Mouse (Mus musculus) hindbrain, embryonic 12.5 days (tissue): Measurements from ENCODE around the gene Ranbp3. TPM values are rescaled to one million over a fixed set of nuclear protein-coding genes. Genes with fewer than 3 reads are reported as not detected.
A peak's percentile ranks its signal among the peaks of the same experiment; 100 is the strongest.

Experiments used
- ATAC-seq: fragments of 200-750 bp; cut with Nextera tagmentation; 2 replicates; pipeline ENCODE4 v1.8.0; 2017; ENCODE audit warnings: moderate TSS enrichment; ENCODE audit not compliant: low FRiP score
- H3K27ac ChIP-seq: fragments of 300-500 bp; sonication (generic); 2 replicates; pipeline ENCODE4 v1.5.1; 2016; ENCODE audit warnings: mild to moderate bottlenecking
- H3K27me3 ChIP-seq: fragments of 300-500 bp; sonication (generic); 2 replicates; pipeline ENCODE4 v1.6.1; 2016; ENCODE audit warnings: mild to moderate bottlenecking
- H3K36me3 ChIP-seq: fragments of 300-500 bp; sonication (generic); 2 replicates; pipeline ENCODE4 v1.6.1; 2016; ENCODE audit warnings: mild to moderate bottlenecking
- H3K4me1 ChIP-seq: fragments of 300-500 bp; sonication (generic); 2 replicates; pipeline ENCODE4 v1.6.1; 2016
- H3K4me2 ChIP-seq: fragments of 300-500 bp; sonication (generic); replicated peaks from 2 replicates; pipeline ENCODE4 v1.6.1; 2016; ENCODE audit warnings: mild to moderate bottlenecking
- H3K4me3 ChIP-seq: fragments of 300-500 bp; sonication (generic); 2 replicates; pipeline ENCODE4 v1.5.1; 2016; ENCODE audit warnings: mild to moderate bottlenecking
- H3K9ac ChIP-seq: fragments of 300-500 bp; sonication (generic); 2 replicates; pipeline ENCODE4 v1.6.1; 2016; ENCODE audit warnings: mild to moderate bottlenecking, moderate library complexity
- H3K9me3 ChIP-seq: fragments of 300-500 bp; sonication (generic); replicated peaks from 2 replicates; pipeline ENCODE4 v1.6.1; 2016; ENCODE audit warnings: mild to moderate bottlenecking
- WGBS: fragments of 180-500 bp; shearing (Covaris S2); methylation state at CpG from one replicate; pipeline ENCODE4 v1.1.7; 2016; 5-methylcytosine and 5-hydroxymethylcytosine counted together
- polyA plus RNA-seq: library from polyadenylated mRNA; unstranded; fragments of >200 nt; fragmentation: Nextera tagmentation; extraction: Ambion mirVana; gene quantifications from 2 replicates; pipeline ENCODE4 v1.2.1, GENCODE M21; 2016

Ranbp3 gene
- polyA plus RNA-seq, 1 experiment from 2014 or later: 105 TPM

GRCm38 (mm10) chr17:56654771-56655170 is 18.3 kb upstream of the Ranbp3 start:
- ATAC-seq: no peak
- H3K36me3 ChIP-seq: no peaks in the 10 kb centered on the region
- H3K9me3 ChIP-seq: no peaks in the 10 kb centered on the region
- H3K27ac ChIP-seq: no peak overlapping the region
- no peaks in the 10 kb centered on the region for H3K4me1 ChIP-seq
- H3K4me3 ChIP-seq: no peak overlapping the region
- no peaks in the 10 kb centered on the region for H3K27me3 ChIP-seq
- no peak overlapping the region for H3K4me2 ChIP-seq
- H3K9ac ChIP-seq: no peak overlapping the region
- WGBS: 73% methylated on average over 2 of the region's 2 CpGs

- Histone ChIP-seq H3K4me1 (0 out of 2 replicates have a peak, but pooled peaks cover 2% of the 10 kb centered on the region), H3K9me3 (no peaks in the 10 kb centered on the region), H3K4me3 (no peak overlapping the region), H3K27ac (no peak overlapping the region), H3K4me2 (no peak overlapping the region), H3K9ac (no peak overlapping the region), H3K27me3 (no peaks in the 10 kb centered on the region), H3K36me3 (no peaks in the 10 kb centered on the region)
- WGBS: 87% methylated on average over 3 of the region's 3 CpGs
- no peak for ATAC-seq
Observed at GRCm38 (mm10) chr17:56655311-56655710, 17.8 kb upstream of the Ranbp3 start.

- Histone ChIP-seq H3K9ac (no peak overlapping the region), H3K36me3 (no peaks in the 10 kb centered on the region), H3K4me2 (no peak overlapping the region), H3K27ac (no peak overlapping the region), H3K4me3 (no peak overlapping the region), H3K27me3 (no peaks in the 10 kb centered on the region), H3K4me1 (0 out of 2 replicates have a peak, but pooled peaks cover 2% of the 10 kb centered on the region), H3K9me3 (no peaks in the 10 kb centered on the region)
- 89% methylated on average over 6 of the region's 6 CpGs for WGBS
- ATAC-seq: no peak
Observed at GRCm38 (mm10) chr17:56656171-56656570, 16.9 kb upstream of the Ranbp3 start.

- Histone ChIP-seq H3K9ac (no peak overlapping the region), H3K9me3 (no peaks in the 10 kb centered on the region), H3K27me3 (peaks cover 20% of the 10 kb centered on the region), H3K4me2 (peak overlapping the region; percentile 19), H3K27ac (no peak overlapping the region), H3K4me1 (peaks cover 14% of the 10 kb centered on the region), H3K36me3 (no peaks in the 10 kb centered on the region), H3K4me3 (no peak overlapping the region)
- no peak for ATAC-seq
- 65% methylated on average over 3 of the region's 3 CpGs for WGBS
Observed at GRCm38 (mm10) chr17:56663659-56664058, 9.4 kb upstream of the Ranbp3 start.

- H3K27me3 ChIP-seq: peaks cover 20% of the 10 kb centered on the region
- ATAC-seq: 0 out of 2 replicates have a peak, but pooled peaks have one; percentile 29
- no peaks in the 10 kb centered on the region for H3K9me3 ChIP-seq
- H3K9ac ChIP-seq: no peak overlapping the region
- no peak overlapping the region for H3K4me3 ChIP-seq
- peaks cover 14% of the 10 kb centered on the region for H3K4me1 ChIP-seq
- H3K4me2 ChIP-seq: peak overlapping the region; percentile 19
- H3K36me3 ChIP-seq: no peaks in the 10 kb centered on the region
- H3K27ac ChIP-seq: no peak overlapping the region
- WGBS: 2% methylated on average over 10 of the region's 10 CpGs
Observed at GRCm38 (mm10) chr17:56664333-56664732, 8.8 kb upstream of the Ranbp3 start.

GRCm38 (mm10) chr17:56666384-56666783 is 6.7 kb upstream of the Ranbp3 start:
- H3K4me1 ChIP-seq: peaks cover 13% of the 10 kb centered on the region
- H3K27ac ChIP-seq: no peak overlapping the region
- H3K27me3 ChIP-seq: peaks cover 20% of the 10 kb centered on the region
- H3K4me3 ChIP-seq: no peak overlapping the region
- H3K4me2 ChIP-seq: no peak overlapping the region
- H3K9ac ChIP-seq: no peak overlapping the region
- no peaks in the 10 kb centered on the region for H3K36me3 ChIP-seq
- ATAC-seq: no peak
- H3K9me3 ChIP-seq: no peaks in the 10 kb centered on the region
- WGBS: 85% methylated on average over 4 of the region's 4 CpGs

- Histone ChIP-seq H3K9me3 (no peaks in the 10 kb centered on the region), H3K27ac (no peak overlapping the region), H3K4me3 (no peak overlapping the region), H3K36me3 (no peaks in the 10 kb centered on the region), H3K27me3 (peaks cover 20% of the 10 kb centered on the region), H3K9ac (no peak overlapping the region), H3K4me2 (no peak overlapping the region), H3K4me1 (peaks cover 16% of the 10 kb centered on the region)
- 75% methylated on average over 3 of the region's 3 CpGs for whole genome bisulfite sequencing
- no peak for ATAC-seq
Observed at GRCm38 (mm10) chr17:56667591-56667990, 5.5 kb upstream of the Ranbp3 start.

- 5% methylated on average over 31 of the region's 31 CpGs for WGBS
- H3K27me3 ChIP-seq: peaks cover 20% of the 10 kb centered on the region
- H3K4me2 ChIP-seq: peak overlapping the region; percentile 63
- H3K27ac ChIP-seq: no peak overlapping the region
- H3K4me3 ChIP-seq: peak overlapping the region; percentile 32
- peak overlapping the region; percentile 36 for H3K9ac ChIP-seq
- H3K9me3 ChIP-seq: no peaks in the 10 kb centered on the region
- ATAC-seq: no peak
- peaks cover 16% of the 10 kb centered on the region for H3K4me1 ChIP-seq
- no peaks in the 10 kb centered on the region for H3K36me3 ChIP-seq
Observed at GRCm38 (mm10) chr17:56668384-56669144, 4.5 kb upstream of the Ranbp3 start.

GRCm38 (mm10) chr17:56669766-56670165 is 3.3 kb upstream of the Ranbp3 start:
- Histone ChIP-seq H3K9ac (no peak overlapping the region), H3K27me3 (peaks cover 20% of the 10 kb centered on the region), H3K4me2 (no peak overlapping the region), H3K4me3 (no peak overlapping the region), H3K4me1 (peaks cover 17% of the 10 kb centered on the region), H3K9me3 (no peaks in the 10 kb centered on the region), H3K36me3 (no peaks in the 10 kb centered on the region), H3K27ac (no peak overlapping the region)
- no peak for ATAC-seq
- WGBS: 85% methylated on average over 8 of the region's 8 CpGs

GRCm38 (mm10) chr17:56673647-56674416 is 738 bp downstream of the Ranbp3 start:
- peak overlapping the region; percentile 97 for H3K4me3 ChIP-seq
- H3K36me3 ChIP-seq: peaks cover 20% of the 10 kb centered on the region
- H3K9me3 ChIP-seq: no peaks in the 10 kb centered on the region
- ATAC-seq: peak; percentile 41
- WGBS: 2% methylated on average over 33 of the region's 37 CpGs
- H3K4me1 ChIP-seq: peaks cover 31% of the 10 kb centered on the region
- H3K4me2 ChIP-seq: peak overlapping the region; percentile 77
- peak overlapping the region; percentile 96 for H3K9ac ChIP-seq
- no peaks in the 10 kb centered on the region for H3K27me3 ChIP-seq
- peak overlapping the region; percentile 82 for H3K27ac ChIP-seq

- 86% methylated on average over 4 of the region's 4 CpGs for WGBS
- H3K4me1 ChIP-seq: peaks cover 2% of the 10 kb centered on the region; the same call in 1 of the 2 replicates
- H3K27me3 ChIP-seq: no peaks in the 10 kb centered on the region
- no peaks in the 10 kb centered on the region for H3K9me3 ChIP-seq
- no peak for ATAC-seq
- H3K36me3 ChIP-seq: peaks cover 65% of the 10 kb centered on the region
- H3K27ac ChIP-seq: no peak overlapping the region
- no peak overlapping the region for H3K4me3 ChIP-seq
- no peak overlapping the region for H3K9ac ChIP-seq
- H3K4me2 ChIP-seq: no peak overlapping the region
Observed at GRCm38 (mm10) chr17:56681791-56682190, 8.7 kb downstream of the Ranbp3 start.

GRCm38 (mm10) chr17:56682880-56683279 is 9.8 kb downstream of the Ranbp3 start:
- WGBS: 79% methylated on average over 3 of the region's 3 CpGs
- ATAC-seq: no peak
- H3K36me3 ChIP-seq: peaks cover 66% of the 10 kb centered on the region
- H3K27ac ChIP-seq: no peak overlapping the region
- no peaks in the 10 kb centered on the region for H3K27me3 ChIP-seq
- H3K4me2 ChIP-seq: no peak overlapping the region
- H3K9ac ChIP-seq: no peak overlapping the region
- H3K4me3 ChIP-seq: no peak overlapping the region
- H3K9me3 ChIP-seq: no peaks in the 10 kb centered on the region
- peaks cover 2% of the 10 kb centered on the region; the same call in 1 of the 2 replicates for H3K4me1 ChIP-seq
